Mouse (Mus musculus) left cerebral cortex, postnatal 25 days (tissue): ENCODE measurements around the gene Fxn. TPM values are rescaled to one million over a fixed set of nuclear protein-coding genes. Genes with fewer than 3 reads are reported as not detected.

Experiments
- DNase-seq, 2 experiments: peaks; one replicate each; pipeline ENCODE4 v3.0.0; 2022; ENCODE audit warnings: low spot score in 2 of 2, mixed read lengths in 1 of 2
- intact Hi-C: fragments of 180-260 bp; cut with DNase I; formaldehyde crosslinking; loops from one replicate; pipeline ENCODE4 v1.15.1; 2025
- total RNA-seq, 2 experiments: library from RNA; stranded (reverse); gene quantifications; 2 replicates each; pipeline ENCODE4 v1.2.3; 2021

Fxn gene
- total RNA-seq, 2 experiments from 2014 or later, result 6.9 to 7.4 TPM

GRCm38 (mm10) chr19:24212552-24213249 lies 67.7 kb downstream of the Fxn start:
- DNase-seq, result no peak
- intact Hi-C loops, result no loop called here

Other genes starting within 250 kb of the Fxn start
- 10 to 100 TPM; 10.2 to 11.5 TPM for gene Fam189a2, start 249.6 kb downstream of the Fxn start, total RNA-seq
- 10 to 100 TPM; 16.6 to 18.5 TPM for gene Tjp2, start 55.6 kb downstream of the Fxn start, total RNA-seq
- 10 to 100 TPM; 28.2 to 30.9 TPM for gene Fam122a, start 196.8 kb upstream of the Fxn start, total RNA-seq